Mouse (Mus musculus): ENCODE results near the gene Rpl36al.

Gene Rpl36al

GRCm38 (mm10) chr12:69158366-69158764 lies 25.5 kb downstream of the Rpl36al start:
- no peak for DNase-seq (ENCODE audit: low spot score)

- no peak for DNase-seq (ENCODE audit: low spot score)
Measured at GRCm38 (mm10) chr12:69157107-69157506, 26.8 kb downstream of the Rpl36al start.

- no peak for DNase-seq (ENCODE audit: low spot score)
Measured at GRCm38 (mm10) chr12:69156436-69156835, 27.4 kb downstream of the Rpl36al start.

GRCm38 (mm10) chr12:69155923-69156322 lies 28.0 kb downstream of the Rpl36al start:
- no peak for DNase-seq (ENCODE audit: low spot score)

- DNase-seq (ENCODE audit: low spot score) = no peak
Measured at GRCm38 (mm10) chr12:69150049-69150448, 33.8 kb downstream of the Rpl36al start.

GRCm38 (mm10) chr12:69147166-69147735 lies 36.6 kb downstream of the Rpl36al start:
- no peak for DNase-seq (ENCODE audit: low spot score)

- peak; percentile 51 for DNase-seq (ENCODE audit: low spot score)
Measured at GRCm38 (mm10) chr12:69143460-69143859, 40.4 kb downstream of the Rpl36al start.

GRCm38 (mm10) chr12:69139841-69140240 lies 44.0 kb downstream of the Rpl36al start:
- no peak for DNase-seq (ENCODE audit: low spot score)

GRCm38 (mm10) chr12:69139201-69139600 lies 44.7 kb downstream of the Rpl36al start:
- DNase-seq (ENCODE audit: low spot score) = no peak

Data from testis, postnatal 14 days (tissue).